Mouse (Mus musculus) embryonic facial prominence, embryonic 10.5 days (tissue): ENCODE results near the gene Ermap. TPM values are rescaled to one million over a fixed set of nuclear protein-coding genes. Genes with fewer than 3 reads are reported as not detected.

ENCODE experiments used
- DNase-seq: peaks from one replicate; pipeline ENCODE4 v3.0.0-alpha.2; 2017; ENCODE audit warnings: low spot score
- H3K27ac ChIP-seq: fragments of 300-500 bp; sonication (generic); replicated peaks from 2 replicates; pipeline ENCODE4 v1.5.1; 2016; ENCODE audit warnings: mild to moderate bottlenecking
- H3K27me3 ChIP-seq: fragments of 300-500 bp; sonication (generic); replicated peaks from 2 replicates; pipeline ENCODE4 v1.6.1; 2016; ENCODE audit warnings: low read depth, mild to moderate bottlenecking; ENCODE audit not compliant: poor library complexity, severe bottlenecking
- H3K36me3 ChIP-seq: fragments of 300-500 bp; sonication (generic); replicated peaks from 2 replicates; pipeline ENCODE4 v1.6.1; 2016; ENCODE audit warnings: mild to moderate bottlenecking, moderate library complexity
- H3K4me1 ChIP-seq: fragments of 300-500 bp; sonication (generic); 2 replicates; pipeline ENCODE4 v1.6.1; 2016
- H3K4me3 ChIP-seq: fragments of 300-500 bp; sonication (generic); 2 replicates; pipeline ENCODE4 v1.5.1; 2016; ENCODE audit warnings: mild to moderate bottlenecking, moderate library complexity
- H3K9me3 ChIP-seq: fragments of 300-500 bp; sonication (generic); 2 replicates; pipeline ENCODE4 v1.6.1; 2016; ENCODE audit warnings: mild to moderate bottlenecking
- WGBS: fragments of 180-500 bp; shearing (Covaris S2); methylation state at CpG from one replicate; pipeline ENCODE4 v1.1.7; 2016; 5-methylcytosine and 5-hydroxymethylcytosine counted together
- polyA plus RNA-seq: library from polyadenylated mRNA; unstranded; fragments of >200 nt; fragmentation: Nextera tagmentation; extraction: Ambion mirVana; gene quantifications from 2 replicates; pipeline ENCODE4 v1.2.1, GENCODE M21; 2016

Gene Ermap
- polyA plus RNA-seq, 1 experiment from 2014 or later, result 7.4 TPM

- no peaks in the 10 kb centered on the region for H3K9me3 ChIP-seq
- WGBS, result 19% methylated on average over 8 of the region's 8 CpGs
- H3K27ac ChIP-seq, result no peak overlapping the region
- H3K4me3 ChIP-seq, result no peak overlapping the region
- DNase-seq, result peak; percentile 67
- H3K4me1 ChIP-seq, result peaks cover 5% of the 10 kb centered on the region; the same call in 1 of the 2 replicates
- peaks cover 21% of the 10 kb centered on the region for H3K36me3 ChIP-seq
- H3K27me3 ChIP-seq, result no peaks in the 10 kb centered on the region
Measured at GRCm38 (mm10) chr4:119204672-119205071, 14.9 kb upstream of the Ermap start.

- Histone ChIP-seq H3K27me3 (no peaks in the 10 kb centered on the region), H3K4me3 (no peak overlapping the region), H3K36me3 (peaks cover 38% of the 10 kb centered on the region), H3K27ac (no peak overlapping the region), H3K4me1 (peaks cover 31% of the 10 kb centered on the region), H3K9me3 (no peaks in the 10 kb centered on the region)
- WGBS, result 86% methylated on average over 6 of the region's 6 CpGs
- no peak for DNase-seq
Measured at GRCm38 (mm10) chr4:119198105-119198504, 8.3 kb upstream of the Ermap start.

- H3K27ac ChIP-seq, result peak overlapping the region; percentile 90
- no peaks in the 10 kb centered on the region for H3K27me3 ChIP-seq
- H3K4me3 ChIP-seq, result peak overlapping the region; percentile 86
- H3K9me3 ChIP-seq, result no peaks in the 10 kb centered on the region
- 10% methylated on average over 18 of the region's 18 CpGs for WGBS
- DNase-seq, result no peak
- peaks cover 25% of the 10 kb centered on the region for H3K36me3 ChIP-seq
- H3K4me1 ChIP-seq, result peaks cover 31% of the 10 kb centered on the region
Measured at GRCm38 (mm10) chr4:119195582-119196320, 5.9 kb upstream of the Ermap start.

- under 1% methylated on average over 47 of the region's 47 CpGs for WGBS
- Histone ChIP-seq H3K4me1 (peaks cover 31% of the 10 kb centered on the region), H3K36me3 (peaks cover 18% of the 10 kb centered on the region; the same call in 1 of the 2 replicates), H3K27ac (peak within 1 kb of the TSS; percentile 90), H3K27me3 (no peaks in the 10 kb centered on the region), H3K9me3 (no peaks in the 10 kb centered on the region), H3K4me3 (peak within 1 kb of the TSS; percentile 86)
- peak; percentile 97 for DNase-seq
Measured at GRCm38 (mm10) chr4:119194909-119195581, 5.2 kb upstream of the Ermap start, which contains the start of gene Svbp. Svbp (plus strand) TSS chr4:119195306.

- Histone ChIP-seq H3K36me3 (peaks cover 8% of the 10 kb centered on the region; the same call in 1 of the 2 replicates), H3K4me1 (peaks cover 25% of the 10 kb centered on the region), H3K27ac (no peak overlapping the region), H3K9me3 (no peaks in the 10 kb centered on the region), H3K4me3 (no peak overlapping the region), H3K27me3 (no peaks in the 10 kb centered on the region)
- DNase-seq, result no peak
- WGBS, result 91% methylated on average over 4 of the region's 4 CpGs
Measured at GRCm38 (mm10) chr4:119192757-119193156, 2.9 kb upstream of the Ermap start.

GRCm38 (mm10) chr4:119191273-119191672 lies 1.5 kb upstream of the Ermap start:
- DNase-seq, result no peak
- peaks cover 12% of the 10 kb centered on the region for H3K4me1 ChIP-seq
- H3K4me3 ChIP-seq, result no peak overlapping the region
- no peaks in the 10 kb centered on the region for H3K9me3 ChIP-seq
- H3K36me3 ChIP-seq, result no peaks in the 10 kb centered on the region
- H3K27me3 ChIP-seq, result no peaks in the 10 kb centered on the region
- 73% methylated on average over 3 of the region's 3 CpGs for WGBS
- no peak overlapping the region for H3K27ac ChIP-seq

- H3K27me3 ChIP-seq, result no peaks in the 10 kb centered on the region
- H3K4me3 ChIP-seq, result no peak overlapping the region
- peaks cover 6% of the 10 kb centered on the region; the same call in 1 of the 2 replicates for H3K4me1 ChIP-seq
- WGBS, result 89% methylated on average over 8 of the region's 8 CpGs
- no peak overlapping the region for H3K27ac ChIP-seq
- H3K36me3 ChIP-seq, result no peaks in the 10 kb centered on the region
- DNase-seq, result no peak
- H3K9me3 ChIP-seq, result no peaks in the 10 kb centered on the region
Measured at GRCm38 (mm10) chr4:119190618-119191017, 807 bp upstream of the Ermap start.

- DNase-seq, result no peak
- H3K27me3 ChIP-seq, result no peaks in the 10 kb centered on the region
- no peak overlapping the region for H3K27ac ChIP-seq
- H3K4me1 ChIP-seq, result no peaks in the 10 kb centered on the region
- no peak overlapping the region for H3K4me3 ChIP-seq
- no peaks in the 10 kb centered on the region for H3K9me3 ChIP-seq
- H3K36me3 ChIP-seq, result no peaks in the 10 kb centered on the region
- WGBS, result 85% methylated on average over 6 of the region's 6 CpGs
Measured at GRCm38 (mm10) chr4:119189392-119189791, 419 bp downstream of the Ermap start.

- DNase-seq, result no peak
- no peak overlapping the region for H3K27ac ChIP-seq
- H3K36me3 ChIP-seq, result no peaks in the 10 kb centered on the region
- 56% methylated on average over 11 of the region's 11 CpGs for WGBS
- H3K4me1 ChIP-seq, result no peaks in the 10 kb centered on the region
- peak overlapping the region; percentile 18; the same call in 1 of the 2 replicates for H3K4me3 ChIP-seq
- H3K9me3 ChIP-seq, result no peaks in the 10 kb centered on the region
- no peaks in the 10 kb centered on the region for H3K27me3 ChIP-seq
Measured at GRCm38 (mm10) chr4:119188060-119188785, 1.6 kb downstream of the Ermap start.

- no peaks in the 10 kb centered on the region for H3K9me3 ChIP-seq
- no peak for DNase-seq
- no peak overlapping the region for H3K27ac ChIP-seq
- WGBS, result 86% methylated on average over 4 of the region's 4 CpGs
- H3K4me3 ChIP-seq, result no peak overlapping the region
- no peaks in the 10 kb centered on the region; the same call in 1 of the 2 replicates for H3K27me3 ChIP-seq
- H3K4me1 ChIP-seq, result no peaks in the 10 kb centered on the region
- no peaks in the 10 kb centered on the region for H3K36me3 ChIP-seq
Measured at GRCm38 (mm10) chr4:119185771-119186170, 4.0 kb downstream of the Ermap start.

- Histone ChIP-seq H3K27me3 (no peaks in the 10 kb centered on the region; the same call in 1 of the 2 replicates), H3K27ac (no peak overlapping the region), H3K4me1 (no peaks in the 10 kb centered on the region), H3K4me3 (no peak overlapping the region), H3K36me3 (no peaks in the 10 kb centered on the region), H3K9me3 (no peaks in the 10 kb centered on the region)
- 50% methylated on average over 1 of the region's 1 CpGs for WGBS
- no peak for DNase-seq
Measured at GRCm38 (mm10) chr4:119183525-119183924, 6.3 kb downstream of the Ermap start.

- no peak overlapping the region for H3K27ac ChIP-seq
- no peaks in the 10 kb centered on the region for H3K4me1 ChIP-seq
- DNase-seq, result no peak
- no peaks in the 10 kb centered on the region; the same call in 1 of the 2 replicates for H3K27me3 ChIP-seq
- no peaks in the 10 kb centered on the region for H3K9me3 ChIP-seq
- 88% methylated on average over 9 of the region's 9 CpGs for WGBS
- no peak overlapping the region for H3K4me3 ChIP-seq
- no peaks in the 10 kb centered on the region for H3K36me3 ChIP-seq
Measured at GRCm38 (mm10) chr4:119181456-119181855, 8.4 kb downstream of the Ermap start.
